Mouse (Mus musculus) retina, adult 2 months (tissue): ENCODE measurements around the gene Mybph.
"Not testable (repeated sequence)": the region's sequence is repeated elsewhere in the genome, so short reads cannot be mapped to it uniquely, and the experiment has no call there.

ENCODE experiments used
- DNase-seq: peaks from one replicate; pipeline ENCODE4 v3.0.0-alpha.2; 2012; ENCODE audit warnings: low read depth, low spot score

The Mybph gene

GRCm38 (mm10) chr1:134233681-134234454, 40.6 kb downstream of the Mybph start:
- DNase-seq = no peak

GRCm38 (mm10) chr1:134234455-134235390, 41.5 kb downstream of the Mybph start:
- no peak for DNase-seq

- no peak for DNase-seq
These were observed 42.2 kb downstream of the Mybph start, which contains the start of gene Adora1 for GRCm38 (mm10) chr1:134235391-134235921. Adora1 (minus strand) TSS chr1:134235431.

DNA sequence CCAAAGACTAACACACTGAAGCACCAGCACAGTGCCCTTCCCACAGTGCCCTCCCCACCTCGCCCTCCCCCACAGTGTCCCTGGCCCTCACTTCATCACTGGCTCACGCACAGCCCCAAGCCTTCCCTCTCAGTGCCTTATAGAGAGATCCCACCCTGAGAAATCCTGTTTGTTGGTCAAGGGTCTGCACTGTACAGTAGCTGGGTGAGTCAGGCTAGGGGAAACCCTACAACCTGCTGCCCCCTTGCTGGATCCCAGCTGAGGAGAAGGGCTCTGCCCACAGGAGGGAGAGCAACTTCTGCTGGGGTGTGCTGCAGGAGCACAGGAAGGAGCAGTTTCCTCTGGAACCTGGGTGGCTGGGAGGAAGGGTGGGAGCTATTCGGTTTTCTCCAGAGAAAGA, 42.9 kb downstream of the Mybph start:
- no peak for DNase-seq

DNA sequence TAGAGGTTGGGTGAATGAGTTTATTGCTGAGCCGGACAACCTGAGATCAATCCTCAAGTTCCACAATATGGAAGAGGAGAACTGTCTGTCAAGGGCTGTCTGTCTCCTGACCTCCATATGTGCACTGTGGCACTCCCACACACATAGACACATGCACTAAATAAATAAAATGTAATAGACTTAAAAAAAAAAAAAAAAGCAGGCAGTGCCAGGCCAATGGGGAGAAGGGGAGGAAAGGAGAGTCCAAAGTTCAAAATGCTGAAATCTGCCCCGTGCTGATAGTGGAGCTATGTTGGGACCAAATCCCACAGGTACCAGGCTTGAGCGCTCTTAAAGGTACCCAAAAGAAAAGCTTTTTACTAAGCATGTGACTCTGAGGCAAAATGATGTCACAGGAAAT, 44.2 kb downstream of the Mybph start:
- DNase-seq = no peak

GRCm38 (mm10) chr1:134240701-134241100, 47.5 kb downstream of the Mybph start:
- no peak for DNase-seq

GRCm38 (mm10) chr1:134241298-134241697, 48.0 kb downstream of the Mybph start:
- DNase-seq = no peak

- no peak for DNase-seq
These were observed 49.0 kb downstream of the Mybph start for GRCm38 (mm10) chr1:134242286-134242685.

GRCm38 (mm10) chr1:134243505-134243904, 50.3 kb downstream of the Mybph start:
- no peak for DNase-seq

- peak; percentile 50 for DNase-seq
These were observed 51.0 kb downstream of the Mybph start for GRCm38 (mm10) chr1:134243948-134244914.

DNA sequence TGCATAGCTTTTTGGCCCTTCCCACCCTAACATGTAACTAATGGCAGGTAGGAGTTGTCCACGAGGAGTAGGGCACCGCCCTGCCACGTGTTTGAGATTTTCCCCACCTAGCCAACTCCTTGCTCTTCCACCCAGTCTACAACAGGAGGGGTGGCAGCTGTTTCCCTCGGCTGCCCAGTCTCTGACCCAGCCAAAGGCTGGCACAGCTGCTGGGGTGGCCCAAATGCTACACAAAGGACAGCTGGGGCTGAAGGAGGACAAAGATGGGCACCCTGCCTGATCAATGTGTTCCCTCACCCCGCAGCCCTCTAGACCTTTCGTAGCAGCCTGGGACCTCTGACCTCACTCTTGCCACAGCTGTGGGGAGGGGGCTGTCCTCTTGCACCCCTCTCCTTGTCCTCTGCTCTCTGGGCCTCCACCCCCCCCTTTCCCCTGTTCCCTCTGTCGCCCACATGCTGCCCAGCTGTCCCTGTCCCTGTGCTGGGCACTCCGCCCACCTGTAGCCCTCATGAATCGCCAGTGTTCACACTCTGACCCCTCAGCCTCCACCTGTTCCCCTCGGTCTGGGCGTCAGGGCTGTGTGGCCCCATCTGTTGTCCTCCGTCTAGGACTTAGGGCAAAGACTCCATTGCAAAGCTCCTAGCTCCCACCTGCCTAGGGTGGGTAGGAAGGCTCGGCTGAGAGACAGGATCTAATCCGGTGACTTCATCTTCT, 51.9 kb downstream of the Mybph start:
- no peak for DNase-seq

GRCm38 (mm10) chr1:134246590-134246989, 53.3 kb downstream of the Mybph start:
- DNase-seq = no peak

DNA sequence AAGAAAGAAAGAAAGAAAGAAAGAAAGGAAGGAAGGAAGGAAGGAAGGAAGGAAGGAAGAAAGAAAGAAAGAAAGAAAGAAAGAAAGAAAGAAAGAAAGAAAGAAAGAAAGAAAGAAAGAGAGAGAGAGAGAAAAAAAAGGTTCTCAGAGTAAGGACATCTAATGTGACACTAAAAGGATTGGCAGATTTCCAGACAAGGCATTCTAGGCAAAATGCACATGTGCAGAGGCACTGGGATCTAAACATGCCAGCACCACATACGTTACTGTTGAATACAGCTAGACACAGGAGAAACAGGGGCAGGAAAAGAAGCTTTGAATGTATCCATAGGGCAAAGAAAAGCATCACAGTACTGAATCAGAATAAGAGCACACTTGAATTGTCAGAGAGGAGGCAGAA, 56.4 kb downstream of the Mybph start:
- not testable (repeated sequence) for DNase-seq
